Mouse (Mus musculus): Measurements from ENCODE around the gene Fkbp2. TPM values are rescaled to one million over a fixed set of nuclear protein-coding genes. Genes with fewer than 3 reads are reported as not detected.

Fkbp2 gene
- polyA plus RNA-seq, 1 experiment from 2014 or later = 131 TPM

- H3K4me3 ChIP-seq = peak within 1 kb of the TSS; percentile 88
- no peaks in the 10 kb centered on the region for H3K9me3 ChIP-seq
- peaks cover 78% of the 10 kb centered on the region for H3K4me1 ChIP-seq
- WGBS = 2% methylated on average over 79 of the region's 84 CpGs
- H3K27ac ChIP-seq = peak within 1 kb of the TSS; percentile 94
- peaks cover 25% of the 10 kb centered on the region for H3K36me3 ChIP-seq
- H3K27me3 ChIP-seq (ENCODE audit: insufficient read depth, poor library complexity, severe bottlenecking) = no peaks in the 10 kb centered on the region
- DNase-seq (ENCODE audit: low spot score) = peak; percentile 96
These were observed 5.8 kb downstream of the Fkbp2 start, which contains the start of gene Ppp1r14b for GRCm38 (mm10) chr19:6974211-6975205. Gene Ppp1r14b, plus strand, starts transcription at chr19:6974968.

- Histone ChIP-seq H3K36me3 (peaks cover 24% of the 10 kb centered on the region), H3K9me3 (no peaks in the 10 kb centered on the region), H3K4me3 (peak overlapping the region; percentile 88), H3K27me3 (ENCODE audit: insufficient read depth, poor library complexity, severe bottlenecking) (no peaks in the 10 kb centered on the region), H3K4me1 (peaks cover 78% of the 10 kb centered on the region), H3K27ac (peak overlapping the region; percentile 94)
- DNase-seq (ENCODE audit: low spot score) = no peak
- 30% methylated on average over 12 of the region's 12 CpGs for WGBS
These were observed 6.6 kb downstream of the Fkbp2 start for GRCm38 (mm10) chr19:6973581-6974190.

GRCm38 (mm10) chr19:6972247-6972917 lies 7.9 kb downstream of the Fkbp2 start:
- DNase-seq (ENCODE audit: low spot score) = no peak
- Histone ChIP-seq H3K4me1 (peaks cover 75% of the 10 kb centered on the region), H3K27me3 (ENCODE audit: insufficient read depth, poor library complexity, severe bottlenecking) (no peaks in the 10 kb centered on the region), H3K27ac (peak overlapping the region; percentile 89; the same call in 1 of the 2 replicates), H3K9me3 (no peaks in the 10 kb centered on the region), H3K36me3 (peaks cover 11% of the 10 kb centered on the region), H3K4me3 (no peak overlapping the region)
- WGBS = 79% methylated on average over 13 of the region's 13 CpGs

- H3K27ac ChIP-seq = peak overlapping the region; percentile 89
- WGBS = 45% methylated on average over 6 of the region's 6 CpGs
- no peak overlapping the region for H3K4me3 ChIP-seq
- H3K4me1 ChIP-seq = peaks cover 68% of the 10 kb centered on the region
- H3K9me3 ChIP-seq = no peaks in the 10 kb centered on the region
- no peaks in the 10 kb centered on the region for H3K27me3 ChIP-seq (ENCODE audit: insufficient read depth, poor library complexity, severe bottlenecking)
- peaks cover 9% of the 10 kb centered on the region for H3K36me3 ChIP-seq
- no peak for DNase-seq (ENCODE audit: low spot score)
These were observed 8.7 kb downstream of the Fkbp2 start for GRCm38 (mm10) chr19:6971644-6972043.

GRCm38 (mm10) chr19:6970460-6971085 lies 9.7 kb downstream of the Fkbp2 start:
- Histone ChIP-seq H3K4me1 (peaks cover 60% of the 10 kb centered on the region), H3K36me3 (peaks cover 15% of the 10 kb centered on the region), H3K27me3 (ENCODE audit: insufficient read depth, poor library complexity, severe bottlenecking) (no peaks in the 10 kb centered on the region), H3K4me3 (peak overlapping the region; percentile 76), H3K27ac (peak overlapping the region; percentile 89), H3K9me3 (no peaks in the 10 kb centered on the region)
- no peak for DNase-seq (ENCODE audit: low spot score)
- 19% methylated on average over 11 of the region's 11 CpGs for WGBS

- peak overlapping the region; percentile 89 for H3K27ac ChIP-seq
- H3K4me1 ChIP-seq = peaks cover 60% of the 10 kb centered on the region
- DNase-seq (ENCODE audit: low spot score) = peak; percentile 85
These were observed 10.5 kb downstream of the Fkbp2 start for GRCm38 (mm10) chr19:6969665-6970381.

GRCm38 (mm10) chr19:6969291-6969664 lies 11.0 kb downstream of the Fkbp2 start:
- peaks cover 59% of the 10 kb centered on the region for H3K4me1 ChIP-seq
- H3K36me3 ChIP-seq = peaks cover 28% of the 10 kb centered on the region
- H3K4me3 ChIP-seq = peak overlapping the region; percentile 76
- 2% methylated on average over 20 of the region's 20 CpGs for WGBS
- H3K9me3 ChIP-seq = no peaks in the 10 kb centered on the region
- H3K27ac ChIP-seq = peak overlapping the region; percentile 89
- DNase-seq (ENCODE audit: low spot score) = no peak
- no peaks in the 10 kb centered on the region for H3K27me3 ChIP-seq (ENCODE audit: insufficient read depth, poor library complexity, severe bottlenecking)

More at GRCm38 (mm10) chr19:6969665-6970381, 10.5 kb downstream of the Fkbp2 start:
- Histone ChIP-seq H3K27me3 (ENCODE audit: insufficient read depth, poor library complexity, severe bottlenecking) (no peaks in the 10 kb centered on the region), H3K9me3 (no peaks in the 10 kb centered on the region), H3K36me3 (peaks cover 23% of the 10 kb centered on the region), H3K4me3 (peak overlapping the region; percentile 76)
- WGBS = under 1% methylated on average over 55 of the region's 55 CpGs

GRCm38 (mm10) chr19:6968491-6969271 lies 11.6 kb downstream of the Fkbp2 start:
- Histone ChIP-seq H3K4me3 (peak overlapping the region; percentile 76), H3K27me3 (ENCODE audit: insufficient read depth, poor library complexity, severe bottlenecking) (no peaks in the 10 kb centered on the region), H3K36me3 (peaks cover 34% of the 10 kb centered on the region), H3K4me1 (peaks cover 53% of the 10 kb centered on the region), H3K27ac (peak overlapping the region; percentile 89), H3K9me3 (no peaks in the 10 kb centered on the region)
- no peak for DNase-seq (ENCODE audit: low spot score)
- WGBS = 8% methylated on average over 15 of the region's 15 CpGs

GRCm38 (mm10) chr19:6956461-6956860 lies 23.8 kb downstream of the Fkbp2 start:
- no peak overlapping the region for H3K4me3 ChIP-seq
- H3K27ac ChIP-seq = no peak overlapping the region
- no peaks in the 10 kb centered on the region for H3K27me3 ChIP-seq (ENCODE audit: insufficient read depth, poor library complexity, severe bottlenecking)
- no peak for DNase-seq (ENCODE audit: low spot score)
- no peaks in the 10 kb centered on the region for H3K9me3 ChIP-seq
- peaks cover 40% of the 10 kb centered on the region for H3K4me1 ChIP-seq
- H3K36me3 ChIP-seq = peaks cover 70% of the 10 kb centered on the region
- WGBS = 61% methylated on average over 9 of the region's 10 CpGs

GRCm38 (mm10) chr19:6955424-6955823 lies 24.9 kb downstream of the Fkbp2 start:
- no peak for DNase-seq (ENCODE audit: low spot score)
- H3K36me3 ChIP-seq = peaks cover 65% of the 10 kb centered on the region
- peaks cover 40% of the 10 kb centered on the region for H3K4me1 ChIP-seq
- no peak overlapping the region for H3K4me3 ChIP-seq
- 65% methylated on average over 7 of the region's 7 CpGs for WGBS
- H3K27ac ChIP-seq = peak overlapping the region; percentile 42; the same call in 1 of the 2 replicates
- H3K9me3 ChIP-seq = no peaks in the 10 kb centered on the region
- H3K27me3 ChIP-seq (ENCODE audit: insufficient read depth, poor library complexity, severe bottlenecking) = no peaks in the 10 kb centered on the region

GRCm38 (mm10) chr19:6954046-6954445 lies 26.3 kb downstream of the Fkbp2 start:
- Histone ChIP-seq H3K9me3 (no peaks in the 10 kb centered on the region), H3K4me3 (peak overlapping the region; percentile 5; the same call in 1 of the 2 replicates), H3K27me3 (ENCODE audit: insufficient read depth, poor library complexity, severe bottlenecking) (no peaks in the 10 kb centered on the region), H3K36me3 (peaks cover 57% of the 10 kb centered on the region), H3K27ac (peak overlapping the region; percentile 59; the same call in 1 of the 2 replicates), H3K4me1 (peaks cover 53% of the 10 kb centered on the region)
- no peak for DNase-seq (ENCODE audit: low spot score)
- 60% methylated on average over 9 of the region's 9 CpGs for WGBS
